Mouse (Mus musculus): Measurements from ENCODE around the gene Papss1.

- TF ChIP-seq POLR2AphosphoS2 (IDR thresholded peaks at IDR 0.05; ENCODE audit: insufficient read length, low read depth) (no peak), POLR2A (IDR thresholded peaks at IDR 0.05; ENCODE audit: insufficient read length, low read depth) (no peak), MYOD1 (IDR thresholded peaks at IDR 0.05; ENCODE audit: control insufficient read depth in 1 of 3, insufficient read length in 2 of 3, low read depth in 2 of 3) (no peak)
Measured at GRCm38 (mm10) chr3:131608112-131608511, 43.5 kb downstream of the Papss1 start.

All from myocyte (in vitro differentiated cells).